Mouse (Mus musculus): Measurements from ENCODE around the gene Tmed10.
A peak's percentile ranks its signal among the peaks of the same experiment; 100 is the strongest.

The Tmed10 gene

GRCm38 (mm10) chr12:85374561-85375272, at the start of gene Tmed10:
Gene Tmed10, minus strand, starts transcription at chr12:85374847.
- DNase-seq (ENCODE audit: low spot score in 2 of 2) = peak; percentile 81 to 88

DNA sequence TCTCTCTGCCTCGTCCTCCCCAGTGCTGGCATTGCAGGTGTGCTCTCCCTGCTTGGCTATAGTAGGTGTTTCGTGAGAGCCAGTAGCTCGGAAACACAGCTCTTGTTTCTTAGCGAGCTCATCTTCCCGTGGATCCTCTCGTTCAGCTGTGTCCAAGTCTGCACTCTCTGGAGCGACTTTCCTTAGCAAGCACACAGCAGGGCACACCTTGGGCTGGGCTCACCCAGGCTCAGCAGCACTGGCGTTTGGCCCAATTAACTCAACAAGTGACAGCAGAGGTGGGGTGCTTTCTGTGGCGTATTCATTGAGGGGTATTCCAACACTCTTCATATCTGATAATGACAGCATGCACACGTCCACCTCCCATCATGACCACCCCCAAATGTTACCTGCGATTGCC, 48.6 kb upstream of the Tmed10 start:
- DNase-seq (ENCODE audit: low spot score in 2 of 2) = no peak

DNA sequence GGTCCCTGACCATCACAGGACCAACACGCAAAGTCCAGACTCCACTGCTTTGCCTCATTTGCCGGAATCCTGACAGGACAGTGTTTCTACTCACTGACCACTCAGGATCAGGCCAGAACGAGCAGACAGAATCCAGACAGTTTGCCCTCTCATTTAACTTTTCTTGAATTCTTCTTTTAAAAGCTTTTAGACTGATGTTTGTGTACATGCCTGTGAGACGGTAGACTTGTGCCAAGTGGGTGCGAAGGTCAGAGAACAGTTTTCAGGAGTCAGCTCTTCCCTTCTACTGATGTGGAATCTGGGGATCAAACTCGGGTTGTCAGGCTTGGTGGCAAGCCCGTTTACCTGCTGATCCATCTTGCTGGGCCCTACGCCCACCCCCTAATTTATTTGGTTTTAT, 47.9 kb upstream of the Tmed10 start:
- DNase-seq (ENCODE audit: low spot score in 2 of 2) = no peak

DNA sequence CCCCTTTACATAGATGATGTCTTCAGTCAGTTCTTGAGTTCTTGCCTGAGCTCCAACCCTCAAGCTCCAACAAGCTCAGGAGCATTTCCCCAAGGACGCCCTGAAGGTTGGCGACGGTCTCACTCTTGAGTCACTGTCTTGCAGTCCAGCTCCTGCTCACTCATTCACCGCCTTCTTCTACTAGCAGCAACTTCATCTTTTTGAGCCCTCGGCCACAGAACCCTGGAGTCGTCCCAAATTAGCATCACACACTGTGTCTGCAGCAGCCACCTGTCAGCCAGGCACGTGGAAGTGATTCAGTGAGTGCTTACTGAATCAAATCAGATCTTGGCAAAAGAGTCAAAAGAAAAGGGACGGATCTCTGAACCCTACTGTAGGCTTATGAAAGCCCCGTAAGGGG, 46.3 kb upstream of the Tmed10 start:
- no peak for DNase-seq (ENCODE audit: low spot score in 2 of 2)

DNA sequence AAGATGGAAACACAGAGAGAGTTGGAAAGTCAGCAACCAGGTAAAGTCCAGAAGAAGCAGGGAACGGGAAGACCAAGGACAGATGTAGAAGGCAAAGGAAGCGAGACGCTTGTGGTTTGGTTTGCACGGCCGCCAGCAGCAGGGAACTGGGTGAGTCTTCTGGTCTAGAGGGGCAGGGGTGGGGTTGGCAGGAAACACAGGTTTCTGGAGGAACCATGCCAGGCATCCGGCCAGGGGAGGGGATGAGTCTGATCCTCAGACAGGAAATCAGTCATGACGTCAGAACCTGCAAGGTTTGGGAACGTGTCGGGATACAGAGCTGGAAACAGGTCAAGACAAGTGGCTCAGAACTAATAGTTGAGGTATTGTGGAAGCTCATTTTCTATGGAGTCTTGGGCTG, 43.2 kb upstream of the Tmed10 start:
- DNase-seq (ENCODE audit: low spot score in 2 of 2) = no peak

- DNase-seq (ENCODE audit: low spot score in 2 of 2) = no peak
Observed at GRCm38 (mm10) chr12:85416298-85416697, 41.7 kb upstream of the Tmed10 start.

DNA sequence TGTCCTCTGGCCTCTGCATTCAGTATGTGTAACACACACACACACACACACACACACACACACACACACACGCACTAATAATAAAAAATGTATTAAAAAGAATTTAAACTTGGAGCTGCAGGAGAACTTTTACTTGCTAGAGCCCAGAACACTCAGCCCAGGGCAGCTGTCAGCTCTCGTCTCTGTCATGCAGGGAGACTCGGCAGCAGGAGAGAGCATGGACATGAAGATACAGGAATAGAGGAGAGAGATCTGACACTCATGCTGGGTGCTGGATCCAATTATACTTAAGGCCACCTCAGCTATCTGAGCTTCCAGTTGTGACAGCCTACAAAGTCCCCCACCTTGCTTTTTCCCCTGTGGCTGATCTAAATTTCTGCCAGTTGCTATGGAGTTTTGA, 41.2 kb upstream of the Tmed10 start:
- no peak for DNase-seq (ENCODE audit: low spot score in 2 of 2)

GRCm38 (mm10) chr12:85411136-85411535, 36.5 kb upstream of the Tmed10 start:
- no peak for DNase-seq (ENCODE audit: low spot score in 2 of 2)

DNA sequence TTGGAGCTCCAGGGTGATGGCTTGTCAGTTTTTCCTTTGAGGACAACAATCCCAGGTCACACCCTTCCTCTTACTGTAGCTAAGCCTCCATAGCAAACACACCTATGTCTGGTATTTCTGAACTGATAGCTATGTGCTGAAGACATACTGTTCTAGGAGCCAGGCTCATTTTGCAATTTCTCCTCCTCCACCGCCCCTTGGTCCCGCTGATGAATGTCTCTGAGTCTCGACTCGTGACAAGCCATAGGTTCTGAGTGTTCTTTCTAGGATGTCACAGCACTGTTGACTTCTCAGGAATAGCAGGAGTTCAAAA, 23.3 kb upstream of the Tmed10 start:
- no peak for DNase-seq (ENCODE audit: low spot score in 2 of 2)

GRCm38 (mm10) chr12:85397063-85397959, 22.7 kb upstream of the Tmed10 start:
- DNase-seq (ENCODE audit: low spot score in 2 of 2) = no peak

- DNase-seq (ENCODE audit: low spot score in 2 of 2) = no peak
Observed at GRCm38 (mm10) chr12:85393981-85394380, 19.3 kb upstream of the Tmed10 start.

GRCm38 (mm10) chr12:85393526-85393925, 18.9 kb upstream of the Tmed10 start:
- no peak for DNase-seq (ENCODE audit: low spot score in 2 of 2)

DNA sequence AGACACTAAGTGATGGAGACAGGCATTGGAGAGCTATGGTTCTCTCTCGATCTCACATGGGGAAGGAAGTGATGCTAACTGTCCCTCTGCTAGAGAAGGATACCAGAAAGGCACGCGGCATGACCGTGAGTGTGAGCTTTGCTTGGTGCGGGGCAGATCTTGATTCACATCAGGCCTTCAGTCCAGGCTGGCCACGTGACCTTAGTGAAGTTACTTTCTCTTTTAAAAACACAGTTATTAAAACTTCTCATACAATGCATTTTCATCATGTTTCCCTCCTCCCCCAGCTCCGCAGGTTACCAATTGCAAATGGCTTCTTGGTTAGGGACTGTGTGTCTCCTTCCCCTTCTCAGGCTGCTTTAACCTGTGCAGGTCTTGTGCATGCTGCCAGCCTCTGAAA, 16.5 kb upstream of the Tmed10 start:
- DNase-seq (ENCODE audit: low spot score in 2 of 2) = no peak

DNA sequence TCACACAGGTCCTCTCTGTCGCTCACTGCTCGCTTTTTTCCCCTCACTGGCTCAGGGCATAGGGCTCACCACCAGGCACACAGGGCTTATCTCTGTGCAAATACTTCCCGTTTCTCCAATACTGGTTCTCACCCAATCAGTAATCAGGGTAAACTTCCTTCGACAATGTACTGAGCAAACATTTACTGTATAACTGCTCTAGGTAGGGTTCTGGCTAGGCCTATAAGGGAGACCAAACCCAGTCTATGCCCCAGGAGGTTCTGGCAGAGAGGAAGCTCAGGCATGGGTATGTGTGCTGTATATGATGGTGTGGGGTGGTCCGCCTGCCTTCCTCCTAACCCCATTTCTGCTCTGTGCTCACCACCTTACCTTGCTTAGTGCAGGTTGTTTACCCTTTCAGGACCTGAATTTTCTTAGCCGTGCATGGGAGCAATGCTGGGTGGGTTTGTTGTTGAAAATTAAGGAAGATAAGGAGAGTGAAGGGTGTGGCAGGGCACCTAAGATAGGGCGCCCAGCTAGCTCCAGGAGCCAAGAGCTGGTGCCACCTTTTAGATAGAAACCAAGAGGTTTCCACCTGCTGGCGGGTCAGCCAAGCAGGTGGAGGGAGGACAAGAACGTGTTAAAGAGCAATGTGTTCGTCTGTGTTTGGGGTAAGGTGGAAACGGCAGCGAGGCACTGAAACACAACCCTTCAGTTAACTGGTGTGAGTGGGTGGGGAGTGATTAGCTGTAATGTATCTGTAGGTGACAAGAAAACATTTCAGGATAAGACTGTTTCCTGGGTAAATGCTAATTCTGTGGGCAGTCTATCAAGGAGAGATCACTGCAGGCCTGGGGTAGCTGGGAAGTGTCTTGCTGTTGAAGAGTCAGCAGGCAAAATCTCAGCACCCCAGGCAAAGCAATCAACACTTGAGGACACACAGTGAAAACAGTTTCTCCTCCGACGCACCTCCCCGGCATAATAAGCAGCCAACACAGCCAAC, 14.8 kb upstream of the Tmed10 start:
- DNase-seq (ENCODE audit: low spot score in 2 of 2) = no peak

GRCm38 (mm10) chr12:85385995-85386375, 11.3 kb upstream of the Tmed10 start:
- no peak for DNase-seq (ENCODE audit: low spot score in 2 of 2)

GRCm38 (mm10) chr12:85385329-85385994, 10.8 kb upstream of the Tmed10 start:
- DNase-seq (ENCODE audit: low spot score in 2 of 2) = no peak

DNA sequence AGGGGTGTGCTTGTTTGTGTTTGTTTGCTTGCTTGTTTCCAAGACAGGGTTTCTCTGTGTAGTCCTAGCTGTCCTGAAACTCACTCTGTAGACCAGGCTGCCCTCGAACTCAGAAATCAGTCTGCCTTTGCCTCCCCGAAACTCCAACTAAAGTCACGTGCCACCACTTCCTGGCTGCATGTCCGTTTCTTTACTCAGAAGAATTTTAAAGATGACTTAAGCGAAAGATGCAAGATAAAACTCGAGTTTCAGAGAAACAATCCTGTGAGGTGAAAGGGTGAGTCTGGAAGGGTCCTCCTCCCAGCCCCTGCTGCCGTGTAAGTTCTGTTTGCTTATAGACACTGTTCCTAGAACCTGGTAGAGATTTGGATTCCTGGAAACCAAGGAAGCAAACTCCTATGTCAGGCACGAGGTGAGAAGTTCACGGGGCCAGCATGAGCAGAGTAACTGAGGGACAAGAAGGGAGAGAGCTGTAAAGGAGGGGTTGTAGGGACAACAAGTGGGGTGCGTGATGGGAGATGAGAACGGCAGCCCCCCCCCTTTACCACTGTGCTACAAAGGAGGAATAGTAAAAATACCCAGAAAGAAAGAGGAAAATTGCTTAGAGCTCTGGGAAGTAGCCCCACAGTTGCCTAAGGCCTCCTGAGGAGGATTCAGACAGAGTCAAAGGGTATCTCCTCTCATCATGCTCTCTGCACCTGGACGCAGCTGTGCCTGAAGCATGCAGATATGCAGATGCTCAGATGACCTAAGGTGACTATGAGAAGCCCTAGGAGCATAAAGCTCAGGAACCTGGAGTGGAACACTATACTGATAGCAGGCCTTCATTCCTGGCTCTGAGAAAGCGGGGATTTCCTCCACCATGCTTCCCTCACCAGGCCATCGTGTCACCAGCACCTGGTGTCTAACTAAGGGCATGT, 8.4 kb upstream of the Tmed10 start:
- DNase-seq (ENCODE audit: low spot score in 2 of 2) = no peak

GRCm38 (mm10) chr12:85381570-85381969, 6.9 kb upstream of the Tmed10 start:
- no peak for DNase-seq (ENCODE audit: low spot score in 2 of 2)

GRCm38 (mm10) chr12:85380942-85381341, 6.3 kb upstream of the Tmed10 start:
- DNase-seq (ENCODE audit: low spot score in 2 of 2) = no peak

DNA sequence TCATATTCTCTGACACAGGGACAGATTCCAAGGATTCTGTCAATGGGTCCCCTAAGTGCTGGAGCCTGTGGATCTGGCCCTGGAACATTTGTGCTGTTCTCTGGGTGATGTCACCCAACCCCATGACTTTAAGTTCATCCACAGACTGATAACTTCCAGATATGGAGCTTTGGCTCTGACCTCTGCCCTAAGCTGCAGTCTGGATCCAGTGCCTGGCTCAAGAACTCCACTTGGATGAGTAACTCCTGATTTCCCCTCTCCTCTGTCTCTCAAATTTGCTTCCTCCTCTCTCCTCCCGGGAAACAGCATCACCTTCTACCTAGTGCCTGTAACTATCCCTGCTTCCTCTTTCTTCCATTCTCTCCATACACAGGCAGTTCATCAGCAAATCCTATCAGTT, 5.7 kb upstream of the Tmed10 start:
- no peak for DNase-seq (ENCODE audit: low spot score in 2 of 2)

Measured in urinary bladder, postnatal 4 days (tissue).